9 mouse cellular contexts compared by ENCODE assay signal in genomic region chr2:156047929-156048328, GRCm38 (mm10). TPM values are rescaled to one million over a fixed set of nuclear protein-coding genes. Genes with fewer than 3 reads are reported as not detected.
DNase-seq lines count a peak whose midpoint lies in the region; ATAC-seq lines count a peak whose summit lies in the region.
"Had no signal": no experiment of that assay in that cellular context is flagged by ENCODE, and none has a peak within 500 bp of the region (broad histone marks: within the 10 kb centered on the region; RNA-seq: fewer than 3 reads in every experiment).

No protein-coding gene starts in this region.

- no peak for ATAC-seq in embryonic facial prominence, embryonic 11.5 days (replicated peaks; ENCODE audit: insufficient number of reproducible peaks, low FRiP score, low TSS enrichment, low read depth)
- no peak for ATAC-seq in limb, embryonic 11.5 days (ENCODE audit: insufficient number of reproducible peaks, low FRiP score, low TSS enrichment, low read depth)
- no peak for ATAC-seq in stomach, embryonic 15.5 days (ENCODE audit: insufficient read depth, low FRiP score, low read depth)
- ATAC-seq in cerebellum, adult (ENCODE audit: insufficient number of reproducible peaks, low FRiP score, low TSS enrichment) = no peak

- H3K27me3 ChIP-seq in embryonic facial prominence, embryonic 11.5 days (ENCODE audit: control insufficient read depth, insufficient read depth, low read length) = peaks cover 4% of the 10 kb centered on the region; the same call in 1 of the 2 replicates
- H3K27me3 ChIP-seq in limb, embryonic 11.5 days (ENCODE audit: control insufficient read depth, insufficient read depth, low read length) = 0 out of 2 replicates have a peak, but pooled peaks cover 2% of the 10 kb centered on the region
- H3K27me3 ChIP-seq in stomach, embryonic 15.5 days (replicated peaks) = no peaks in the 10 kb centered on the region

- H3K4me2 ChIP-seq in embryonic facial prominence, embryonic 11.5 days (ENCODE audit: low read depth, low read length) = peak overlapping the region; percentile 19; the same call in 1 of the 2 replicates
- peak overlapping the region; percentile 25; the same call in 1 of the 2 replicates for H3K4me2 ChIP-seq in limb, embryonic 11.5 days (ENCODE audit: low read depth, severe bottlenecking)
- peak overlapping the region; percentile 35 for H3K4me2 ChIP-seq in stomach, embryonic 15.5 days

- H3K9ac ChIP-seq in embryonic facial prominence, embryonic 11.5 days (replicated peaks; ENCODE audit: low read length) = no peak overlapping the region; the same call in 1 of the 2 replicates
- H3K9ac ChIP-seq in limb, embryonic 11.5 days (ENCODE audit: low read length) = no peak overlapping the region
- no peak overlapping the region for H3K9ac ChIP-seq in stomach, embryonic 15.5 days

- DNase-seq in lung, adult 18-20 months = peak; percentile 36 to 44
- DNase-seq in lung, postnatal 14 days = no peak
- peak; percentile 37 for DNase-seq in embryonic facial prominence, embryonic 11.5 days (ENCODE audit: low spot score)
- DNase-seq in limb, embryonic 11.5 days (ENCODE audit: low spot score) = no peak
- DNase-seq in spleen, adult 18-20 months = no peak
- no peak for DNase-seq in adrenal gland, adult 8-10 months

- no peaks in the 10 kb centered on the region for H3K9me3 ChIP-seq in embryonic facial prominence, embryonic 11.5 days (replicated peaks; ENCODE audit: control insufficient read depth, low read length)
- no peaks in the 10 kb centered on the region for H3K9me3 ChIP-seq in limb, embryonic 11.5 days (ENCODE audit: control insufficient read depth, low read length)
- H3K9me3 ChIP-seq in stomach, embryonic 15.5 days = no peaks in the 10 kb centered on the region

- H3K4me1 ChIP-seq in embryonic facial prominence, embryonic 11.5 days (ENCODE audit: control insufficient read depth, insufficient read depth, low read length) = no peaks in the 10 kb centered on the region
- no peaks in the 10 kb centered on the region for H3K4me1 ChIP-seq in limb, embryonic 11.5 days (ENCODE audit: control insufficient read depth, insufficient read depth, low read length)
- peaks cover 3% of the 10 kb centered on the region; the same call in 1 of the 2 replicates for H3K4me1 ChIP-seq in stomach, embryonic 15.5 days

- 7% methylated on average over 19 of the region's 19 CpGs for WGBS in embryonic facial prominence, embryonic 11.5 days
- WGBS in limb, embryonic 11.5 days = 7% methylated on average over 19 of the region's 19 CpGs
- WGBS in stomach, embryonic 15.5 days = 9% methylated on average over 19 of the region's 19 CpGs

- H3K4me3 ChIP-seq in embryonic facial prominence, embryonic 11.5 days (ENCODE audit: low read depth, low read length) = 0 out of 2 replicates have a peak overlapping the region, but pooled peaks have one; percentile 5
- H3K4me3 ChIP-seq in limb, embryonic 11.5 days (ENCODE audit: low read depth, low read length) = no peak overlapping the region
- no peak overlapping the region for H3K4me3 ChIP-seq in stomach, embryonic 15.5 days (replicated peaks)

- H3K27ac ChIP-seq in embryonic facial prominence, embryonic 11.5 days (replicated peaks; ENCODE audit: low read depth, low read length) = no peak overlapping the region
- H3K27ac ChIP-seq in limb, embryonic 11.5 days (replicated peaks; ENCODE audit: low read depth, low read length) = no peak overlapping the region
- H3K27ac ChIP-seq in stomach, embryonic 15.5 days = no peak overlapping the region

- H3K36me3 ChIP-seq in embryonic facial prominence, embryonic 11.5 days (replicated peaks; ENCODE audit: control insufficient read depth, insufficient read depth, low read depth, low read length) = no peaks in the 10 kb centered on the region
- no peaks in the 10 kb centered on the region for H3K36me3 ChIP-seq in limb, embryonic 11.5 days (ENCODE audit: control insufficient read depth, insufficient read depth, low read length)
- H3K36me3 ChIP-seq in stomach, embryonic 15.5 days = no peaks in the 10 kb centered on the region

RNA-seq across cellular contexts. Expression of gene Fer1l4, which starts 4.8 kb away (rescaled TPM):
- 0.10 TPM in 1 of 2 replicates, not detected in the other for polyA plus RNA-seq in embryonic facial prominence, embryonic 11.5 days (2014; fragmentation: Nextera tagmentation; extraction: Ambion mirVana)
- polyA plus RNA-seq in limb, embryonic 11.5 days (2014; fragmentation: Nextera tagmentation; extraction: Ambion mirVana) = not detected in 2 replicates
- polyA plus RNA-seq in stomach, embryonic 15.5 days (2015; fragmentation: Nextera tagmentation; extraction: Ambion mirVana) = 1.3 and 1.6 TPM in 2 replicates
- not detected for total RNA-seq in adrenal gland, adult 8-10 months (2022)
- polyA plus RNA-seq: heart, embryonic 16.5 days had no signal

RNA-seq across cellular contexts. Expression of gene Spag4, which starts 17.0 kb away (rescaled TPM):
- polyA plus RNA-seq in embryonic facial prominence, embryonic 11.5 days (2014; fragmentation: Nextera tagmentation; extraction: Ambion mirVana) = 4.4 and 6.3 TPM in 2 replicates
- 3.7 and 3.9 TPM in 2 replicates for polyA plus RNA-seq in limb, embryonic 11.5 days (2014; fragmentation: Nextera tagmentation; extraction: Ambion mirVana)
- 2.5 and 3.3 TPM in 2 replicates for polyA plus RNA-seq in stomach, embryonic 15.5 days (2015; fragmentation: Nextera tagmentation; extraction: Ambion mirVana)
- 1 to 10 TPM; 2.2 to 7.1 (median 4.4) TPM for total RNA-seq in adrenal gland, adult 8-10 months (2022)

RNA-seq across cellular contexts. Expression of gene Ergic3, which starts 40.1 kb away (rescaled TPM):
- 175 and 210 TPM in 2 replicates for polyA plus RNA-seq in embryonic facial prominence, embryonic 11.5 days (2014; fragmentation: Nextera tagmentation; extraction: Ambion mirVana)
- 178 and 188 TPM in 2 replicates for polyA plus RNA-seq in limb, embryonic 11.5 days (2014; fragmentation: Nextera tagmentation; extraction: Ambion mirVana)
- polyA plus RNA-seq in stomach, embryonic 15.5 days (2015; fragmentation: Nextera tagmentation; extraction: Ambion mirVana) = 206 and 222 TPM in 2 replicates
- total RNA-seq in adrenal gland, adult 8-10 months (2022) = 100 to 1,000 TPM; 207 to 250 (median 232) TPM

RNA-seq across cellular contexts. Expression of gene 6430550D23Rik, which starts 40.2 kb away (rescaled TPM):
- polyA plus RNA-seq in embryonic facial prominence, embryonic 11.5 days (2014; fragmentation: Nextera tagmentation; extraction: Ambion mirVana) = 0.89 and 1.5 TPM in 2 replicates
- polyA plus RNA-seq in limb, embryonic 11.5 days (2014; fragmentation: Nextera tagmentation; extraction: Ambion mirVana) = 1.6 and 3.1 TPM in 2 replicates
- polyA plus RNA-seq in stomach, embryonic 15.5 days (2015; fragmentation: Nextera tagmentation; extraction: Ambion mirVana) = 1.3 and 1.4 TPM in 2 replicates
- 1 to 10 TPM; 1.3 to 6.1 (median 3.5) TPM for total RNA-seq in adrenal gland, adult 8-10 months (2022)

Comparison
In these comparisons a context has a peak if more than half of its experiments do, and no peak if none do; other contexts are left out.
1. DNase-seq: peak in lung, adult 18-20 months (2 of 2) and embryonic facial prominence, embryonic 11.5 days (single experiment); none in lung, postnatal 14 days (single experiment), limb, embryonic 11.5 days (single experiment), spleen, adult 18-20 months (0 of 2) and adrenal gland, adult 8-10 months (single experiment).
2. Peak in every context shown above with its lines, with median percentiles within 50 percentile points of each other: H3K4me2 ChIP-seq.